Mouse (Mus musculus) embryonic facial prominence, embryonic 11.5 days (tissue): ENCODE measurements around the gene Tamm41. TPM values are rescaled to one million over a fixed set of nuclear protein-coding genes. Genes with fewer than 3 reads are reported as not detected.

Experiments
- ATAC-seq: fragments of 200-750 bp; cut with Nextera tagmentation; replicated peaks from 2 replicates; pipeline ENCODE4 v1.8.0; 2017; ENCODE audit warnings: low read depth; ENCODE audit not compliant: insufficient number of reproducible peaks, low FRiP score, low TSS enrichment
- DNase-seq: peaks from one replicate; pipeline ENCODE4 v3.0.0-alpha.2; 2015; ENCODE audit warnings: low spot score
- H3K27ac ChIP-seq: fragments of 300-500 bp; sonication (generic); replicated peaks from 2 replicates; pipeline ENCODE4 v1.5.1; 2014; ENCODE audit warnings: mild to moderate bottlenecking, low read depth, low read length, control low read depth
- H3K27me3 ChIP-seq: fragments of 300-500 bp; sonication (generic); 2 replicates; pipeline ENCODE4 v1.6.1; 2014; ENCODE audit warnings: mild to moderate bottlenecking, low read length, moderate library complexity, mixed read lengths; ENCODE audit not compliant: control insufficient read depth, insufficient read depth
- H3K36me3 ChIP-seq: fragments of 300-500 bp; sonication (generic); replicated peaks from 2 replicates; pipeline ENCODE4 v1.6.1; 2014; ENCODE audit warnings: low read depth, mild to moderate bottlenecking, low read length, moderate library complexity, mixed read lengths; ENCODE audit not compliant: control insufficient read depth, insufficient read depth
- H3K4me1 ChIP-seq: fragments of 300-500 bp; sonication (generic); 2 replicates; pipeline ENCODE4 v1.6.1; 2014; ENCODE audit warnings: low read length, mixed read lengths; ENCODE audit not compliant: control insufficient read depth, insufficient read depth
- H3K4me2 ChIP-seq: fragments of 300-500 bp; sonication (generic); 2 replicates; pipeline ENCODE4 v1.6.1; 2014; ENCODE audit warnings: low read depth, mild to moderate bottlenecking, control low read depth, low read length, moderate library complexity
- H3K4me3 ChIP-seq: fragments of 300-500 bp; sonication (generic); 2 replicates; pipeline ENCODE4 v1.5.1; 2014; ENCODE audit warnings: low read depth, low read length, control low read depth
- H3K9ac ChIP-seq: fragments of 300-500 bp; sonication (generic); replicated peaks from 2 replicates; pipeline ENCODE4 v1.6.1; 2014; ENCODE audit warnings: mild to moderate bottlenecking, control low read depth, low read length
- H3K9me3 ChIP-seq: fragments of 300-500 bp; sonication (generic); replicated peaks from 2 replicates; pipeline ENCODE4 v1.6.1; 2016; ENCODE audit warnings: mild to moderate bottlenecking, low read length, inconsistent platforms, mixed read lengths; ENCODE audit not compliant: control insufficient read depth
- WGBS: fragments of 180-500 bp; shearing (Covaris S2); extraction: QIAGEN DNeasy Blood & Tissue Kit; methylation state at CpG from one replicate; pipeline ENCODE4 v1.1.7; 2014; 5-methylcytosine and 5-hydroxymethylcytosine counted together
- polyA plus RNA-seq: library from polyadenylated mRNA; unstranded; fragments of >200 nt; fragmentation: Nextera tagmentation; extraction: Ambion mirVana; gene quantifications from 2 replicates; pipeline ENCODE4 v1.2.1, GENCODE M21; 2014

Tamm41 gene
- polyA plus RNA-seq, 1 experiment from 2014 or later: 81.7 TPM

DNA sequence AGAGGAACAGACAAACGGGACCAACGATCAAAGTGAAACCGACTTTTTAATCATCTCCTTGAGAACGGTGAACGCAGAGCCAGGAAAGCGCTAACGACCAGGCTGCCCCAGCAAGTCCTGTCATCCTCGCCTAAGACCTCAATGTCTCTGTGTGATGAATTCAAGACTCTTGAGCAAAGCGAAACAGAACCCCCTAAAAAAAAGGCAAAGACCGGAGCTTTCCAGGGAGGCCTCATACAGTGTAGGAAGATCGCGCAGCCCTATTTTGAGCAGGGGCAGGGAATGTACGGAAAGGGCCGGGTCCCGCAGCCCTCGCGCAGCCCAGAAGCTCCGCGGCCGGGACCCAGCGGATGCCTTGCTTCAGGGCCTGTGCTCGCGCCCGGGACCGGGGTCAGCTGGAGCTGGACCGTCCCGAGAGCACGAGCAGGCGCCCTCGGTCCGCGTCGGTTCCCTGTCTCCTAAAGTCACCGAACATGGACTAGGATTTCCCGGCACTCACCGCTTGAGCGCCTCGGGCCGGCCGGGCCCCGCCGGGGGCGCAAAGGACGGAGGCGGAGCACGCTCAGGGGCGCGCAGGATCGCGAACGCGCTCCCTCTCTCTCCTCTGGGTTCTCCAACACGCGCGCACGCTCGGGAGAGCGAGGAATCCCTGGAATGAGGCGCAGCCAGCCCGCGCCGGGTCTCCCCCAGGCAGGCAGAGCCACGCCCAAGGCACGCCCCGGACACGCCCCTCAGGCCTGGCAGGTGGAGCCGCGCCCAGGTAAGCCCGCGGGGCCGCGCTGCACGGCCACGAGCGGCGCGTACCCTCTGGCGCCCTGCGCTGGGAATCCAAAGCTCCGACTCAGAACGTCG, 69.1 kb downstream of the Tamm41 start:
- Histone ChIP-seq H3K27ac (0 out of 2 replicates have a peak overlapping the region, but pooled peaks have one; percentile 10), H3K27me3 (peaks cover 7% of the 10 kb centered on the region; the same call in 1 of the 2 replicates), H3K9ac (peak overlapping the region; percentile 47)

DNA sequence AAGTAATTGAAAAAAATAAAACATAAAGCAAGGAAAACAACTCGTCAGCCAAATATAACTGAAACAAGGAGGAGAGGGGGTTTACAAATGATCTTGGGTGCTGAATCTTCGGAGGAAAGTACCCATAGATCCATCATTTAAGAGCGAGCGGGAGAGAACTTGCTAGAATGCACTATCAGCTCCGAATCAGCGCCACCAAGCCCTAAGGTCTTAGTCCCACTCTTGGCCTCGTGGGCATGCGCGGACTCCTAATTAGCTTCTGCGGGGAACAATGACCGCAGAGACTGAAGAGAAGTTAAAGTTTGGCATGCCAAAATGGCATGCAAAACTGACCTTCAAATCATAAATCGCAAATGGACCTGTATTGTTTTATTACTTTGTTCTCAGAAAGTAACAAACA, 70.1 kb downstream of the Tamm41 start:
- Histone ChIP-seq H3K9ac (no peak overlapping the region), H3K4me3 (peak overlapping the region; percentile 54; the same call in 1 of the 2 replicates), H3K4me2 (0 out of 2 replicates have a peak overlapping the region, but pooled peaks have one; percentile 99), H3K9me3 (no peaks in the 10 kb centered on the region), H3K27me3 (peaks cover 7% of the 10 kb centered on the region; the same call in 1 of the 2 replicates), H3K27ac (no peak overlapping the region), H3K4me1 (peaks cover 3% of the 10 kb centered on the region; the same call in 1 of the 2 replicates), H3K36me3 (no peaks in the 10 kb centered on the region)
- no peak for ATAC-seq
- DNase-seq: no peak
- WGBS: 37% methylated on average over 12 of the region's 12 CpGs

More for the DNA sequence above, 69.1 kb downstream of the Tamm41 start:
- DNase-seq: peak; percentile 88
- H3K4me3 ChIP-seq: peak overlapping the region; percentile 54
- WGBS: under 1% methylated on average over 76 of the region's 82 CpGs
- H3K4me1 ChIP-seq: peaks cover 3% of the 10 kb centered on the region; the same call in 1 of the 2 replicates
- H3K36me3 ChIP-seq: no peaks in the 10 kb centered on the region
- H3K4me2 ChIP-seq: peak overlapping the region; percentile 99
- H3K9me3 ChIP-seq: no peaks in the 10 kb centered on the region
- peak; percentile 80 for ATAC-seq

DNA sequence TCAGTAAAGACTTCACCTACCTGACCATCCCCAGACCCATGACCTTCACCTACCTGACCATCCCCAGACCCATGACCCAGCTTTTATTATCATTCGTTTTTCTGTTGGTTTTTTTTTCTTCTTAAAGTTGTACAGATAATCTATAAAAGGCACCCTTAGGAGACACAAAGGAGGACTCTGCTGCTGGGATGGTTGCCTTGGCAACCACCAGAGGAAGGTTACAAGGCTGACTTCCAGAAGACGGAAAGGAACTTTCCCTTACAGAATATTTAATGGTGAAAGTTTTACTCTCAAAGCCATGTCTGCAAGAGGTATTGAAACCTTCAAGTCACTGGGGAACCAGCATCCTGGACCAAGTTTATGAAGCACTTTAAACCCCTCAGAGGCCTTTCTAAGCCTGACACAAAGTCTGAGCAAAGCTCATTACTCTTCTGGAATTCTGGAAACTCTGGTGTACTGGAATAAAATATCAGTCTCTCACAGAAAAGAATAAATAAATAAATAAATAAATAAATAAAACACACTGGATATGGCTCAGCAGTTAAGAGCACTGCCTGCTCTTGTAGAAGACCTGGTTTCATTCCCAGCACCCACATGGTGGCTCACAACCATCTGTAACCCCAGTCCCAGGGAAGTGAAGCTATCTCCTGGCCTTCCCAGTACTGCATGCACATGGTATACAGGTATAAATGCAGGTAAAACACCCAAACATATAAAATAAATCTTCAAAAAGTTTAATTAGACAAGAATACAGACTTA, 71.1 kb downstream of the Tamm41 start:
- no peak overlapping the region for H3K27ac ChIP-seq
- no peak overlapping the region for H3K9ac ChIP-seq
- H3K36me3 ChIP-seq: no peaks in the 10 kb centered on the region
- no peak for ATAC-seq
- peaks cover 3% of the 10 kb centered on the region; the same call in 1 of the 2 replicates for H3K4me1 ChIP-seq
- no peak for DNase-seq
- peaks cover 7% of the 10 kb centered on the region; the same call in 1 of the 2 replicates for H3K27me3 ChIP-seq
- no peak overlapping the region for H3K4me2 ChIP-seq
- 64% methylated on average over 2 of the region's 2 CpGs for WGBS
- H3K4me3 ChIP-seq: no peak overlapping the region
- H3K9me3 ChIP-seq: no peaks in the 10 kb centered on the region

DNA sequence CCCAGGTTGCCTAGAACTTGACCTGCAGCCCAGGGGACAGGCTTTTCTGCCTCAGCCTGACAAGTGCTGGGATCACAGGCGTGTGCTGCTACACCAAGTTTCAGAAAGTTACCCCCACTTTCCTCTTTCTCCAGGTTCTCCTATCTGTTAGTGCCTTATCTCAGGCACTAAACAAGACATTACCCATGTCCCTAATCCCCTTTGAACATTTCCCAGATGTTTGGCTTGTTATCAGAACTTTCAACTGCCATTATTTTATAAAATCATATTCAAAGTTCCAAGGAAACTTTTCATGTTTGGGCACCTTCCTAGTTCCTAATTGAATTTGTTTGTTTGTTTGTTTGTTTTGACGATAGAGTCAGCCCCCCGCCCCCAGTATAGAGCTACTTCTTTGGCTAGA, 71.9 kb downstream of the Tamm41 start:
- H3K36me3 ChIP-seq: no peaks in the 10 kb centered on the region
- no peak overlapping the region for H3K4me3 ChIP-seq
- no peak overlapping the region for H3K9ac ChIP-seq
- no peak overlapping the region for H3K4me2 ChIP-seq
- peaks cover 7% of the 10 kb centered on the region; the same call in 1 of the 2 replicates for H3K27me3 ChIP-seq
- peaks cover 3% of the 10 kb centered on the region; the same call in 1 of the 2 replicates for H3K4me1 ChIP-seq
- DNase-seq (no peak), ATAC-seq (no peak)
- no peaks in the 10 kb centered on the region for H3K9me3 ChIP-seq
- 77% methylated on average over 3 of the region's 3 CpGs for WGBS
- H3K27ac ChIP-seq: no peak overlapping the region

DNA sequence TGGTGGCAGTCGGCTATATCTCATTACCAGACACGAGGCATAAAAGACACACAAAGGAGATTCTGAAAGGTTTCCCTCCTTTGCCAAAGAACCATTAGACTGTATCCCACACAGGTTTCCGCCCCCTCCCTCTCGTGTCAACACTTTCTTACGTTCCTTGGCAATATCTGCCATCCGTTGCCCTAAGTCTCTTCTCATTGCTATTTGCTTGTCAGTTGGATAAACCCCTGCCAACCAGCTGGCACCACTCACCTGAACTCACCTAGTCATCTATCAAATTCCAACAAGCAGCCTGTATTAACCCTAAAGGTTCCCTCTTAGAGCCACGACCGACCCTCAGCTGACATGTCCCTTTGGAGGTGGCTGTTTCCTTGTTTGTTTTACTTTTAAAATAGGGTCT, 72.3 kb downstream of the Tamm41 start:
- DNase-seq: no peak
- no peak overlapping the region for H3K27ac ChIP-seq
- H3K4me3 ChIP-seq: no peak overlapping the region
- peaks cover 3% of the 10 kb centered on the region; the same call in 1 of the 2 replicates for H3K4me1 ChIP-seq
- 79% methylated on average over 8 of the region's 8 CpGs for WGBS
- H3K27me3 ChIP-seq: peaks cover 7% of the 10 kb centered on the region; the same call in 1 of the 2 replicates
- no peak overlapping the region for H3K4me2 ChIP-seq
- H3K9me3 ChIP-seq: no peaks in the 10 kb centered on the region
- no peak for ATAC-seq
- no peak overlapping the region for H3K9ac ChIP-seq
- H3K36me3 ChIP-seq: no peaks in the 10 kb centered on the region

DNA sequence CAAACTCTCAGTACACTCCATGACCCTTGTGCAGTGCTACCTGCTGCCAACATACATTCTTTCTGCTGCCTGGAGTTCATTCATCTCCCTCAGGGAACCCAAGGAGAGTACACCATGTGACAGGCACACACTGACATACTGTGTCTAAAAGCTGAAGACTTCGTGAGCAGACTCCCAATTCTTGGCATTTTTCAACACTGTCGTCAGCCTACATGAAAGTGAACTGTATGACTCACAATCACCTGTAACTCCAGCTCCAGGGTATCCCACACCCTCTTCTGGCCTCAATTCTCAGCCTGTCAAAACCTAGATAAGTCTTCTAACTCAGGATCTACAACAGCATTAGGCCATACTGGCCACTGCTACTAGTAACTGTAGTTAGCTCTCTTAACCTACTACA, 73.4 kb downstream of the Tamm41 start:
- no peak for ATAC-seq
- Histone ChIP-seq H3K27ac (no peak overlapping the region), H3K4me1 (peaks cover under 1% of the 10 kb centered on the region; the same call in 1 of the 2 replicates), H3K4me3 (no peak overlapping the region), H3K36me3 (no peaks in the 10 kb centered on the region), H3K9me3 (no peaks in the 10 kb centered on the region), H3K4me2 (no peak overlapping the region), H3K27me3 (peaks cover 5% of the 10 kb centered on the region; the same call in 1 of the 2 replicates), H3K9ac (no peak overlapping the region)
- DNase-seq: no peak
- WGBS: 67% methylated on average over 2 of the region's 2 CpGs

DNA sequence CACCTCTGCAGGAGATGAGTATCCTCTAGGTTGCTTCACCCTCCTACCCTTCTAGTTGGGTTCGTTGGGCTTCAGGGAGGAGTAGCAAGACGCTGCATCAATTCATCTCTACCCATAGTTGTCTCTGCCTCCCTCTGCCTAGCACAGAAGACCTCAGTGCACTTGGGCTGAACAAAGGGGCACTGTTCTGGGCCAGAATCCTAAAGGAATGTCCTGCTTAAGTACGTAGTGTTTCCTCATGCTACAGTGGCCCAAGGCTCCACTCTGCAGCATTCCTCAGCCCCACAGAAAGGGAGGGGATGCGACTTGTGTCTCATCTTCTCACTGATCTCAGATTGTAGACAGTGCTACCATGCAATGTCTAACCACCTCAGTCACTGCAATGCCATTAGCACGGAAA, 74.0 kb downstream of the Tamm41 start:
- H3K4me1 ChIP-seq: no peaks in the 10 kb centered on the region
- ATAC-seq: no peak
- no peaks in the 10 kb centered on the region for H3K9me3 ChIP-seq
- H3K4me3 ChIP-seq: no peak overlapping the region
- H3K9ac ChIP-seq: no peak overlapping the region
- no peak overlapping the region for H3K27ac ChIP-seq
- H3K36me3 ChIP-seq: no peaks in the 10 kb centered on the region
- peaks cover 3% of the 10 kb centered on the region; the same call in 1 of the 2 replicates for H3K27me3 ChIP-seq
- no peak overlapping the region for H3K4me2 ChIP-seq
- WGBS: 29% methylated on average over 5 of the region's 5 CpGs
- DNase-seq: no peak
